Mouse (Mus musculus): Measurements from ENCODE around the gene 2010003K11Rik.

DNA sequence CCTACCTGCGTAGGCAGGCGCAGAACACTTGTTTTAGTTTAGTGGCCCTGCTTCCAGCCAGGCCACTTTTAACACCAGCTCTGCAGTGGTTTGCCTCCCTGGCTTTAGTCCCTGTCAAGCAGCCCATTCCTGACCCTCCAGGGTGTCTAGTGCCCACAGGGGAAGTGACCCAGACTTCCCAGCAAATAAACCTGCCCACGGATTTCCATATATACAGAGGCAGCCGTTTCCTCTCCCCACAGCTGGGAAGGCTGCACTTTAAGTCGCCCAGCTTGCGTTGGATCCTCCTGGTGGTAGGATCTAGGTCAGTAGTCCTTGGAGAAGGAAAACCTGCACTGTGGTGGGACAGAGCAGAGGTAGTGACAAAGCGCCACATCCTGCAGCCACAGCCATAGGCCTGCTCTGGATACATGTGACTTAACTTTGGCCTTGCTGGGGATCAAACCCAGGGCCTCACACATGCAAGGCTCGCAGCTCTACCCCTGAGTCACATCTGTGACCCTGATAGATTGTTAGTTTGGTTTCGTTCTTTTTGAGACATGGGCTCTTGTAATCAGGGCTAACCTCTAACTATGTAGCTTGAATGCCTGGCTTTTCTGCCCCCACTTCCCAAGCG, 7.2 kb downstream of the 2010003K11Rik start:
- no peak for TF ChIP-seq MAFK (IDR thresholded peaks at IDR 0.05; ENCODE audit: insufficient read depth, low read depth, low read length)
- no peak for TF ChIP-seq HCFC1 (IDR thresholded peaks at IDR 0.05; ENCODE audit: borderline replicate concordance, insufficient read depth, low read length)
- no peak for TF ChIP-seq CHD2 (IDR thresholded peaks at IDR 0.05; ENCODE audit: low read depth, low read length)
- no peak for TF ChIP-seq ZC3H11A (IDR thresholded peaks at IDR 0.05; ENCODE audit: borderline replicate concordance, low read depth, low read length)

All from ES-E14 (cell line).